Mouse (Mus musculus): Measurements from ENCODE around the gene Pfkfb3.

DNA sequence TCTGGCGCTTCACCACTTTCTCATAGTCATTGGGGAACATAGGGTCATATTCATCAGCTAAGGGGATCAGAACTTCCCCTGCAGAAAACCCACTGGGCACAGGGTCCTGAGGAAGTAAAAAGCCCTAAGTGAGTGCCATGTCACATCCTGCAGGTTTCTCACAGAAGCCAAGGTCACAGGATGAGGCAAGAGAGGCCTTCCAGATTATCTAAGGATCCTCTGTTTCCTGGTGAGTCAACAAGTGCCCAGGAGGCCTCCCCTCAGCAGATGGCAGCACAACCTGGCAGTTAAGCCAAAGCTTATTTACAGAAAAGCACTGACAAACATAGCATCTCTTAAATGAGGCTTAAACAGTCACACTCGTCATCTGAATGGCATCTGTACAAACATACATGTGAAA is 42.8 kb upstream of the Pfkfb3 start:
- TF ChIP-seq POLR2A (IDR thresholded peaks at IDR 0.05; ENCODE audit: low read depth, low read length) = no peak
- no peak for TF ChIP-seq CTCF (IDR thresholded peaks at IDR 0.05; ENCODE audit: borderline replicate concordance, insufficient read depth, low read length)

Data from embryonic fibroblast, embryonic 13.5 days (primary cell).